Mouse (Mus musculus): Measurements from ENCODE around the gene Gm49320. TPM values are rescaled to one million over a fixed set of nuclear protein-coding genes. Genes with fewer than 3 reads are reported as not detected.

The Gm49320 gene
- total and polyA plus RNA-seq, 3 experiments: 0.24 to 3.8 TPM; not detected in 1

DNA sequence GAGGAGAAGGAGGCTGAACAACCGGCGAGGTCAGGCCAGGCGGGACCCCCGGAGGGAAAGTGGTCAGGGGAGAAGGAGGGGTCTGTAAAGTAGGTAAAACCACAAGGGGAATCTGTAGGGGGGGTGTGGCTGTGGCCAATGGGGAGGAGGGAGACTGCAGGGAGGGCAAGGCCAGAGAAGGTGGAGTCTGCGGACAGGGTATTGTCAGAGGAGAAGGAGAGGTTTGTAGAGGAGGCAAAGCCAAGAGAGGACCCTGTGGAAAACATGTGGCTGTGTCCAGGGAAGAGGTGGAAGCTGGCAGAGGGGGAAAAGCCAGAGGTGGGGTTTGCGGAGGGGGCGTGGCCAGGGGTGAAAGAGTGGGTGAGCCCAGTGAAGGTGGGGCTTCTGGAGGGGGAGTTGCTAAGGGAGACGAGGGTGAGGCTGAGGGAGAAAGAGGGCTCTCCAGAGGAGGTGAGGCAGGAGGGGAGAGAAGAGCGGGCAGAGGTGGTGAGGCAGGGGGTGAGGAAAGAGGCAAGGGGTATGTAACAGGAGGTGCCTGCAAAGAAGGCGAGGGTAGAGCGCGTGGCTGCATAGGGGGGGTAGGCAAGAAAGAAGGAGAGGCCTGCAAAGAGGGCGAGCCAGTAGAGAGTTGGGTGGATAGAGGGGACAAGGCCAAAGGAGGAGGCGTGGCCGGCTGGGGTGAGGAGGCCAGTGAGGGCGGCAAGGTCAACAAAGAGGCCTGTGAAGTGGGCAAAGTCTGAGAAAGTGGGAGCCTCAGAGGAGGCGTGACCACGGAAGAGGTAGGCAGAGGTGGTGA lies 25.3 kb upstream of the Gm49320 start:
- TF ChIP-seq POLR2AphosphoS5 (IDR thresholded peaks at IDR 0.05; ENCODE audit: insufficient replicate concordance, low read depth, low read length) (no peak), CTCF (IDR thresholded peaks at IDR 0.05; ENCODE audit: low read depth, low read length) (no peak), GATA1 (IDR thresholded peaks at IDR 0.05; ENCODE audit: borderline replicate concordance, low read length) (no peak), TAL1 (conservative IDR thresholded peaks at IDR 0.05; ENCODE audit: low read depth, low read length) (no peak), GATA2 (IDR thresholded peaks at IDR 0.05; ENCODE audit: borderline replicate concordance, low read depth, low read length) (no peak)
- ATAC-seq (ENCODE audit: extremely low read depth, insufficient number of reproducible peaks, low FRiP score, poor library complexity, severe bottlenecking): peak; percentile 51
- peaks cover 54% of the 10 kb centered on the region for H3K27me3 ChIP-seq (ENCODE audit: insufficient read depth, low read length)
- H3K4me3 ChIP-seq (ENCODE audit: low read depth, low read length): peak overlapping the region; percentile 67
- H3K9me3 ChIP-seq (replicated peaks): no peaks in the 10 kb centered on the region
- DNase-seq (ENCODE audit: low spot score): peak; percentile 47
- no peaks in the 10 kb centered on the region for H3K36me3 ChIP-seq (replicated peaks)
- H3K4me1 ChIP-seq (ENCODE audit: insufficient read depth, low read depth, low read length): peaks cover 37% of the 10 kb centered on the region

DNA sequence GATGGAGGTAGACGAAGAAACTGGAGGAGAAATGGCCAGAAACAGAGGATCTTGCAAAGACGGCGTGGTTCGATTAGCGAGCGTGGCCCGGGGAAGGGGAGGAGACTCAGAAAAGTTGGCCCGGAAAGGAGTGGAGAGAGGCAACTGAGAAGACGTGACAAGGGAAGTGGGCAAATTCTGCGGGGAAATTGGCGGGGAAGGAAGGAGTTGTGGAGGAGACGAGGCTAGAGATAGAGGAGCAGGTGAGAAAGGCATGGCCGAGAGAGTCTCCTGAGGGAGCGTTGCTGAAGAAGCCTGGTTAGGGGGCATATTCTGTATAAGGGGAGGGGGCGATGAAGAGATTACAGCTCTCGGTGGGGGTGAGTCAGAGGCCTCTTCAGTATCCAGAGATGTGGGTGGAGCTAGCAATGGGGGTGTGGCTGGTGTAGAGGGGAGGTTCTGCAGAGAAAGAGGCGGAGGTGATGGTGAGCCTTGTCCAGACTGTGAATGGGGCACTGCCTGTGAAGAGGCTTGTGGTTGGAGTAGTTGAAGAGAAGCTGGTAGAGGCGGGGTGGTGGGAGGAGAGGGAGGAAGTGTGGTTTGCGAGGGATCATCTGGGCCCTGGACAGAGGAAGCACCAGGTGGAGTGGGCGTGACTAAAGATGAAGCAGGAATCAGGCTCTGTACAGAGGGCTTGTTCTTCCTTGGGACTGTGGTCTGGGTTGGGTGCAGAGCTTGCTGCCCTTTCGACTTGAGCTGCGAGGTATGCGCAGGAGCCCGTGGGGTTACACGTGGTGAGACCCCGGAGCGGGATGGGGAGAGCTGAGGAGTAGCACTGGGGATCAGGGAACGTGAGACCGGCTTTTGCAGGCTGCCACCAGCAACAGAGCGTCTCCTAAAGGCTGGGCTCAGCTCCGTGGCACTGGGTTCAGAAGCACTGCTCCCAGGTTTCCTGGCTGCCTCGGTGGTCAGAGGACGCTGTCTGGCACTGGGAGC lies 24.4 kb upstream of the Gm49320 start:
- Histone ChIP-seq H3K36me3 (replicated peaks) (no peaks in the 10 kb centered on the region), H3K4me1 (ENCODE audit: insufficient read depth, low read depth, low read length) (peaks cover 34% of the 10 kb centered on the region), H3K9me3 (replicated peaks) (no peaks in the 10 kb centered on the region), H3K4me3 (ENCODE audit: low read depth, low read length) (peak overlapping the region; percentile 67), H3K27me3 (ENCODE audit: insufficient read depth, low read length) (peaks cover 49% of the 10 kb centered on the region)
- peak; percentile 76 for ATAC-seq (ENCODE audit: extremely low read depth, insufficient number of reproducible peaks, low FRiP score, poor library complexity, severe bottlenecking)
- TF ChIP-seq CTCF (IDR thresholded peaks at IDR 0.05; ENCODE audit: low read depth, low read length) (no peak), TAL1 (conservative IDR thresholded peaks at IDR 0.05; ENCODE audit: low read depth, low read length) (no peak), POLR2AphosphoS5 (IDR thresholded peaks at IDR 0.05; ENCODE audit: insufficient replicate concordance, low read depth, low read length) (no peak), GATA1 (IDR thresholded peaks at IDR 0.05; ENCODE audit: borderline replicate concordance, low read length) (no peak), GATA2 (IDR thresholded peaks at IDR 0.05; ENCODE audit: borderline replicate concordance, low read depth, low read length) (no peak)
- DNase-seq (ENCODE audit: low spot score): peak; percentile 44

GRCm38 (mm10) chr8:4216296-4216695 lies 22.4 kb upstream of the Gm49320 start:
- ATAC-seq (ENCODE audit: extremely low read depth, insufficient number of reproducible peaks, low FRiP score, poor library complexity, severe bottlenecking): no peak
- H3K36me3 ChIP-seq (replicated peaks): no peaks in the 10 kb centered on the region
- no peak for DNase-seq (ENCODE audit: low spot score)
- H3K4me3 ChIP-seq (ENCODE audit: low read depth, low read length): no peak overlapping the region
- H3K4me1 ChIP-seq (ENCODE audit: insufficient read depth, low read depth, low read length): peaks cover 25% of the 10 kb centered on the region
- no peak for TF ChIP-seq CTCF (IDR thresholded peaks at IDR 0.05; ENCODE audit: low read depth, low read length)
- no peak for TF ChIP-seq TAL1 (conservative IDR thresholded peaks at IDR 0.05; ENCODE audit: low read depth, low read length)
- no peak for TF ChIP-seq GATA2 (IDR thresholded peaks at IDR 0.05; ENCODE audit: borderline replicate concordance, low read depth, low read length)
- no peak for TF ChIP-seq GATA1 (IDR thresholded peaks at IDR 0.05; ENCODE audit: borderline replicate concordance, low read length)
- TF ChIP-seq POLR2AphosphoS5 (IDR thresholded peaks at IDR 0.05; ENCODE audit: insufficient replicate concordance, low read depth, low read length): no peak
- peaks cover 45% of the 10 kb centered on the region for H3K27me3 ChIP-seq (ENCODE audit: insufficient read depth, low read length)
- no peaks in the 10 kb centered on the region for H3K9me3 ChIP-seq (replicated peaks)

GRCm38 (mm10) chr8:4216791-4217621 lies 21.7 kb upstream of the Gm49320 start, which contains the start of gene Prr36:
Prr36 (minus strand) TSS chr8:4217459.
- no peak for TF ChIP-seq CTCF (IDR thresholded peaks at IDR 0.05; ENCODE audit: low read depth, low read length)
- no peak for TF ChIP-seq POLR2AphosphoS5 (IDR thresholded peaks at IDR 0.05; ENCODE audit: insufficient replicate concordance, low read depth, low read length)
- TF ChIP-seq GATA2 (IDR thresholded peaks at IDR 0.05; ENCODE audit: borderline replicate concordance, low read depth, low read length): no peak
- no peak for TF ChIP-seq TAL1 (conservative IDR thresholded peaks at IDR 0.05; ENCODE audit: low read depth, low read length)
- TF ChIP-seq GATA1 (IDR thresholded peaks at IDR 0.05; ENCODE audit: borderline replicate concordance, low read length): no peak

DNA sequence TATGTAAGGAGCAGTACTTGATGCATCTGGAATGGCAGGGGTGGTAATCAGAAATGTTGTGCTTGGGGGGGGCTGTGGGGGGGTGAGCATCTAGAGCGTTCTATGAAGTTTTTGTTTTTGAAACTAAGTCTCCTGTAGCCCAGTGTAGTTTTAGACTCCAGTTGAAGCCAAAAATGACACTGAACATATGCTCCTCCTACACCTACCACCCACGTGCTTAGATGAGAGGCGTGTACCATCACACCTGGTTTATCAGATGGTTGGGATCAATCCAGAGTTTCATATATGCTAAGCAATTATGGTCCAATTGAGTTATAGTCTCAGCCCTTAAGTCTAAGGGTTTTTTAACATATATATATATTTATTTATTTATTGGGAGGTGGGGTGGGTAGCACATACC lies 19.0 kb upstream of the Gm49320 start:
- TF ChIP-seq CTCF (IDR thresholded peaks at IDR 0.05; ENCODE audit: low read depth, low read length) (no peak), GATA1 (IDR thresholded peaks at IDR 0.05; ENCODE audit: borderline replicate concordance, low read length) (no peak), GATA2 (IDR thresholded peaks at IDR 0.05; ENCODE audit: borderline replicate concordance, low read depth, low read length) (no peak), POLR2AphosphoS5 (IDR thresholded peaks at IDR 0.05; ENCODE audit: insufficient replicate concordance, low read depth, low read length) (no peak)
- Histone ChIP-seq H3K36me3 (replicated peaks) (no peaks in the 10 kb centered on the region), H3K9me3 (replicated peaks) (no peaks in the 10 kb centered on the region), H3K4me3 (ENCODE audit: low read depth, low read length) (no peak overlapping the region), H3K4me1 (ENCODE audit: insufficient read depth, low read depth, low read length) (peaks cover 5% of the 10 kb centered on the region), H3K27me3 (ENCODE audit: insufficient read depth, low read length) (peaks cover 51% of the 10 kb centered on the region)
- ATAC-seq (ENCODE audit: extremely low read depth, insufficient number of reproducible peaks, low FRiP score, poor library complexity, severe bottlenecking) (no peak), DNase-seq (ENCODE audit: low spot score) (no peak)

More at GRCm38 (mm10) chr8:4216791-4217621, 21.7 kb upstream of the Gm49320 start, which contains the start of gene Prr36:
- ATAC-seq (ENCODE audit: extremely low read depth, insufficient number of reproducible peaks, low FRiP score, poor library complexity, severe bottlenecking) (no peak), DNase-seq (ENCODE audit: low spot score) (no peak)
- no peak within 1 kb of the TSS for H3K4me3 ChIP-seq (ENCODE audit: low read depth, low read length)
- no peaks in the 10 kb centered on the region for H3K36me3 ChIP-seq (replicated peaks)
- no peaks in the 10 kb centered on the region for H3K9me3 ChIP-seq (replicated peaks)
- peaks cover 45% of the 10 kb centered on the region for H3K27me3 ChIP-seq (ENCODE audit: insufficient read depth, low read length)
- peaks cover 25% of the 10 kb centered on the region for H3K4me1 ChIP-seq (ENCODE audit: insufficient read depth, low read depth, low read length)
